Mouse (Mus musculus) kidney, embryonic 14.5 days (tissue): ENCODE measurements around the gene Osbpl7. TPM values are rescaled to one million over a fixed set of nuclear protein-coding genes. Genes with fewer than 3 reads are reported as not detected.
A peak's percentile ranks its signal among the peaks of the same experiment; 100 is the strongest.

Experiments used
- ATAC-seq: fragments of 200-750 bp; cut with Nextera tagmentation; 2 replicates; pipeline ENCODE4 v1.8.0; 2017; ENCODE audit warnings: moderate number of reproducible peaks, mild to moderate bottlenecking, moderate TSS enrichment, moderate library complexity; ENCODE audit not compliant: low FRiP score, low TSS enrichment
- H3K27ac ChIP-seq: fragments of 300-500 bp; sonication (generic); 2 replicates; pipeline ENCODE4 v1.5.1; 2014; ENCODE audit warnings: low read depth, mild to moderate bottlenecking, low read length, moderate library complexity, mixed read lengths
- H3K27me3 ChIP-seq: fragments of 300-500 bp; sonication (generic); 2 replicates; pipeline ENCODE4 v1.6.1; 2014; ENCODE audit warnings: mild to moderate bottlenecking, low read length; ENCODE audit not compliant: control insufficient read depth, insufficient read depth
- H3K36me3 ChIP-seq: fragments of 300-500 bp; sonication (generic); 2 replicates; pipeline ENCODE4 v1.6.1; 2014; ENCODE audit warnings: low read length, mixed read lengths; ENCODE audit not compliant: control insufficient read depth, insufficient read depth
- H3K4me1 ChIP-seq: fragments of 300-500 bp; sonication (generic); 2 replicates; pipeline ENCODE4 v1.6.1; 2014; ENCODE audit warnings: low read length, mixed read lengths; ENCODE audit not compliant: control insufficient read depth, insufficient read depth
- H3K4me2 ChIP-seq: fragments of 300-500 bp; sonication (generic); replicated peaks from 2 replicates; pipeline ENCODE4 v1.6.1; 2014; ENCODE audit warnings: low read depth, mild to moderate bottlenecking, low read length
- H3K4me3 ChIP-seq: fragments of 300-500 bp; sonication (generic); 2 replicates; pipeline ENCODE4 v1.5.1; 2014; ENCODE audit warnings: mild to moderate bottlenecking, low read length
- H3K9ac ChIP-seq: fragments of 300-500 bp; sonication (generic); 2 replicates; pipeline ENCODE4 v1.6.1; 2014; ENCODE audit warnings: low read depth, mild to moderate bottlenecking, low read length, moderate library complexity
- H3K9me3 ChIP-seq: fragments of 300-500 bp; sonication (generic); 2 replicates; pipeline ENCODE4 v1.6.1; 2016; ENCODE audit warnings: low read length; ENCODE audit not compliant: control insufficient read depth
- WGBS: fragments of 180-500 bp; shearing (Covaris S2); extraction: QIAGEN DNeasy Blood & Tissue Kit; methylation state at CpG from one replicate; pipeline ENCODE4 v1.1.7; 2014; 5-methylcytosine and 5-hydroxymethylcytosine counted together
- polyA plus RNA-seq: library from polyadenylated mRNA; unstranded; fragments of >200 nt; fragmentation: Nextera tagmentation; extraction: Ambion mirVana; gene quantifications from 2 replicates; pipeline ENCODE4 v1.2.1, GENCODE M21; 2014

The Osbpl7 gene
- polyA plus RNA-seq, 1 experiment from 2014 or later = 5.1 TPM

GRCm38 (mm10) chr11:97033781-97034180, 16.6 kb upstream of the Osbpl7 start:
- no peak overlapping the region for H3K4me3 ChIP-seq
- no peak overlapping the region for H3K4me2 ChIP-seq
- H3K9me3 ChIP-seq = no peaks in the 10 kb centered on the region
- no peak overlapping the region for H3K27ac ChIP-seq
- no peak overlapping the region for H3K9ac ChIP-seq
- peaks cover 4% of the 10 kb centered on the region; the same call in 1 of the 2 replicates for H3K36me3 ChIP-seq
- peaks cover 15% of the 10 kb centered on the region for H3K4me1 ChIP-seq
- H3K27me3 ChIP-seq = no peaks in the 10 kb centered on the region
- 98% methylated on average over 4 of the region's 4 CpGs for WGBS
- no peak for ATAC-seq

- Histone ChIP-seq H3K4me2 (no peak overlapping the region), H3K27ac (no peak overlapping the region), H3K9ac (no peak overlapping the region), H3K27me3 (no peaks in the 10 kb centered on the region), H3K4me3 (no peak overlapping the region), H3K9me3 (no peaks in the 10 kb centered on the region), H3K4me1 (no peaks in the 10 kb centered on the region), H3K36me3 (peaks cover 4% of the 10 kb centered on the region; the same call in 1 of the 2 replicates)
- no peak for ATAC-seq
- WGBS = 75% methylated on average over 5 of the region's 5 CpGs
Measured at GRCm38 (mm10) chr11:97036141-97036540, 14.3 kb upstream of the Osbpl7 start.

DNA sequence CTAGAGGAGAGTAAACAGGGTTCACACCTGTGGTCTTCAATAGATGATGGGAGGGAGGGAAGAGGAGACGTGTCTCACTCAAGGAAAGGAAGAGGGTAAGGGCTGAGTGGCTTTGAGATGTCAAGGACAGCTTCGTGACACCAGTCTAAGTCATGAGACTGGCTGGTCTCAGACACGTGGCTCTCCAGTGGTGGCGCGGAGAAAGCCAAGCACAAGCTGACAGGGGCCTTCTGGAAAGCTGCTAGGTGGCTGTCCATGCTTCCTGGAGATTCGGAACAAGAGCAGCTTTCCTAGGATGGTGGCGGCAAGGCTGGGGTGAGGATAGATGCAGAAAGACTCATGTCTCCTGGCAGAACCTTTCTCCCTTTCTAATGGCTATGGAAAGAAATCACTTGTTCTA, 11.5 kb upstream of the Osbpl7 start:
- Histone ChIP-seq H3K9ac (no peak overlapping the region), H3K9me3 (no peaks in the 10 kb centered on the region), H3K27me3 (no peaks in the 10 kb centered on the region), H3K4me1 (peaks cover 8% of the 10 kb centered on the region), H3K4me2 (no peak overlapping the region), H3K36me3 (0 out of 2 replicates have a peak, but pooled peaks cover 2% of the 10 kb centered on the region), H3K4me3 (no peak overlapping the region), H3K27ac (no peak overlapping the region)
- 67% methylated on average over 7 of the region's 7 CpGs for WGBS
- no peak for ATAC-seq

GRCm38 (mm10) chr11:97040301-97041021, 10.0 kb upstream of the Osbpl7 start:
- 50% methylated on average over 12 of the region's 12 CpGs for WGBS
- H3K27me3 ChIP-seq = no peaks in the 10 kb centered on the region
- peaks cover 8% of the 10 kb centered on the region for H3K4me1 ChIP-seq
- no peaks in the 10 kb centered on the region for H3K9me3 ChIP-seq
- no peak for ATAC-seq
- peaks cover 10% of the 10 kb centered on the region; the same call in 1 of the 2 replicates for H3K36me3 ChIP-seq
- H3K4me3 ChIP-seq = peak overlapping the region; percentile 86
- H3K4me2 ChIP-seq = peak overlapping the region; percentile 86
- peak overlapping the region; percentile 40 for H3K9ac ChIP-seq
- no peak overlapping the region for H3K27ac ChIP-seq

DNA sequence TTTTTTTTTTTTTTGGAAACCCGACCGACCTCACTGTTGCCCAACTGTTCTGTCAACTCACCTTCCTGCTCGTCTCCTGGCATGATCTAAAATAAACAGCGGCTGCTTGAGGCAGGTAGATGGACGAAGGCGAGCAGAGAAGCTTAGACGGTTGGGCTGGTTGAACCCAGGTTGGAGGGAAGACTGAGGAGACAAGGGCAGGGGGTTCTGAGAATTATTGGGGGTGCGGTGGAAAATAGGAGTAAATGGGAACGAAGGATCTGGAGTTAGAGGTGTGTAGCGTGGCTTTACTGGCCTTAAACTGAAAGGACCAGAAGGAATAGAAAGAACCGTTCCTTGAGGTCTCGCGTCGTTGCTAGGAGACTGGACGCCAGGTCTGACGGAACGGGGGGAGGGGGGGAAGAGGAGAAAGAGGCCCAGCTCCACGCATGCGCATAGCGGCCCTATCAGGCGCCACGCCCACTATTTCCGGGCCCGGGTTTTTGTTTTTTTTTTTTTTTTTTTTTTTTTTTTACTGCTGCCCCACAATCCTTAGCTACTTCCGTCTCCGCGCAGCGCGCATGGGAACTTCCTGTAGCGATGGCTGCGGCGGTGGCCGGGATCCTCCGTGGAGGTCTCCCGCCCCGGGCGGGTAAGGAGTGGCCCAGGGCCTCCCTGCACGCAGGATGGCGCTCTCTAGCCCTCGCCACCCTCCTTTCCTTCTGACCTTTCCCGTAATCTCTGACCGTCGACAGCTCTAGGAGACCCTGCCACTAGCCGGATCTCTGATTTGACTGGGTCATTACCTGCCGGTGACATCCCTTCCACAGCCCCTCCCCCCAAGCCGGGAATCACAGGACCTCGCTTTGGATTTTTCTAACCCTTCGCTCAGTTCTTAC, 9.2 kb upstream of the Osbpl7 start, which contains the start of the genes Lrrc46 and Mrpl10:
Lrrc46 (minus strand) TSS at position 386 of the 878 bp plus-strand sequence.
Mrpl10 (plus strand) TSS at position 539 of the 878 bp plus-strand sequence.
- H3K9me3 ChIP-seq = no peaks in the 10 kb centered on the region
- H3K4me1 ChIP-seq = peaks cover 8% of the 10 kb centered on the region
- no peak within 1 kb of the TSS for H3K27ac ChIP-seq
- no peaks in the 10 kb centered on the region for H3K27me3 ChIP-seq
- H3K4me3 ChIP-seq = peak within 1 kb of the TSS; percentile 86
- H3K4me2 ChIP-seq = peak within 1 kb of the TSS; percentile 86
- peak within 1 kb of the TSS; percentile 73 for H3K9ac ChIP-seq
- peak; percentile 92 for ATAC-seq
- peaks cover 10% of the 10 kb centered on the region; the same call in 1 of the 2 replicates for H3K36me3 ChIP-seq
- WGBS = under 1% methylated on average over 48 of the region's 48 CpGs

GRCm38 (mm10) chr11:97044902-97045301, 5.5 kb upstream of the Osbpl7 start:
- no peak overlapping the region for H3K4me2 ChIP-seq
- H3K4me1 ChIP-seq = peaks cover 8% of the 10 kb centered on the region
- H3K36me3 ChIP-seq = peaks cover 32% of the 10 kb centered on the region
- no peak for ATAC-seq
- 94% methylated on average over 8 of the region's 8 CpGs for WGBS
- no peak overlapping the region for H3K27ac ChIP-seq
- H3K27me3 ChIP-seq = no peaks in the 10 kb centered on the region
- H3K9ac ChIP-seq = no peak overlapping the region
- H3K9me3 ChIP-seq = no peaks in the 10 kb centered on the region
- no peak overlapping the region for H3K4me3 ChIP-seq

DNA sequence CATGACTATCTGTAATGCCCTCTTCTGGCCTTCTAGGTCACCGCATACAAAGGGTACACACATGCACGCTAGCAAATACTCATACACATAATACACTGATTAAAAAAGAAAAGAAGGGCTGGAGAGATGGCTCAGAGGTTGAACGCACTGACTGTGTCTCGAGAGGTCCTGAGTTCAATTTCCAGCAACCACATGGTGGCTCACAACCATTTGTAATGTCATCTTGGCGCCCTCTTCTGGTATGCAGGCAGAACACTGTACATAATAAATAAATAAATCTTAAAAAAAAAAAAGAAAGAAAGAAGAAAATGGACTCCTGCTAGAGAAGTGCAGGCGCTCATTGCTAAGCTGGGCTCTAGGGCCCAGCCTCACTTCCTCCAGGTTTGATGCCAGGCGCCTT, 4.6 kb upstream of the Osbpl7 start:
- no peak overlapping the region for H3K9ac ChIP-seq
- no peak overlapping the region for H3K4me3 ChIP-seq
- WGBS = 84% methylated on average over 7 of the region's 7 CpGs
- peaks cover 32% of the 10 kb centered on the region for H3K36me3 ChIP-seq
- peaks cover 13% of the 10 kb centered on the region for H3K4me1 ChIP-seq
- no peak overlapping the region for H3K27ac ChIP-seq
- H3K27me3 ChIP-seq = no peaks in the 10 kb centered on the region
- H3K4me2 ChIP-seq = no peak overlapping the region
- ATAC-seq = no peak
- no peaks in the 10 kb centered on the region for H3K9me3 ChIP-seq

DNA sequence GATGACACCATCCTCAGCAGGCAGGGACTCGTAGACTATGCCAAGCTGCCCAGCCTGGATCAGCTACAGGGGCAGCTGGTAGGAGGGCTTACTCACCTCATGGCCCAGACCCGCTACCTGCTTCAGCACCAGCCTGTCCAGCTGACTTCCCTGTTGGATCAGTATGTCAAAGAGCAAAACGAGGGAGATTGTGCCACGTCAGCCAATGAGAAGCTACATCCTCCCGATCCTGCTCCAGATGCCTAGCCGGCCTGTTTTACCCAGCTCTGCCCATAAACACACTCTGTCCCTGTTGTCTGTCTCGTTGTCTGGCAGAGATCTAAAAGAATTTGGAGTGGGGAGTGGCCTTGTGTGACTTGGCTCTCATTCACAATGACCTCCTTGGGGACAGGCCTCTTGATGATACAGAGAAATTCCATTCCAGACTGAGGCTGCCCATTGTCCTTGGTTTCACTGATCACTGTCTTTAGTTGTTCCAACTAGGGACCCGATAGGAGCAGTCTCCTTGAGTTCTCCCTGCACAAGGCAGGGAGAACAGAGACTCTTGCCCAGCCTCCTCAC, 2.3 kb upstream of the Osbpl7 start:
- Histone ChIP-seq H3K27ac (no peak overlapping the region), H3K36me3 (peaks cover 37% of the 10 kb centered on the region), H3K4me1 (peaks cover 13% of the 10 kb centered on the region), H3K9me3 (no peaks in the 10 kb centered on the region), H3K4me3 (no peak overlapping the region), H3K4me2 (no peak overlapping the region), H3K9ac (no peak overlapping the region), H3K27me3 (no peaks in the 10 kb centered on the region)
- ATAC-seq = no peak
- 87% methylated on average over 8 of the region's 8 CpGs for WGBS
